Comparison of ENCODE assay signal across 17 mouse cellular contexts in the genomic region with DNA sequence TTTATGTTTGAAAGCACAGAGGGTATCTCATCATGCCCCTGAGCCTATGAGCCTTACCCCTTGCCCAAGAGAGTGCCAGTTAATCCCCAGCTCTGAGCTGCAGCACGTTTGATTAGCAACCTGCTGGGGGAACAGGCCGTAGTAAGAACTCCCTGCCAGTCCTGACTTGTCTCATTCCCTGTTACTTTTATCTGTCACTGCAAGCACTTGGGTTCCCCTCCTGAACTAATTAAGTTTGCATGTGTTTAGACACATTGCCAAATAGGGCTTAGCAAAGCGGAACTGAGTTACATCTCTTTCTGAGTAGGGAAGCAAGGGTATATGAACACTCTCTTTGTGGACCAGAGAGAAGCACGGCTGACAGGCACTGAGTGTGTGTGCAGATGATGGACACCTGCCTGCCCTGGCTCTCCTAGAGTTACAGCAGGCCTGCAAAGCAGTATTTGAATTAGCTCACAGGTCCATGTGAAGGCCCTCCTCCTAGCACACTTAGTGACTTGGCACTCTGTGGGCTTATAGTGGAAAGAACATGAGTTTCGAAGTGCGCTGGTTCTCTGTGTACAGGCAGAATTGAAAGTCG. TPM values are rescaled to one million over a fixed set of nuclear protein-coding genes. Genes with fewer than 3 reads are reported as not detected.
DNase-seq lines count a peak whose midpoint lies in the region; ATAC-seq and TF ChIP-seq lines count a peak whose summit lies in the region.
"Had no signal": no experiment of that assay in that cellular context is flagged by ENCODE, and none has a peak within 500 bp of the region (broad histone marks: within the 10 kb centered on the region; RNA-seq: fewer than 3 reads in every experiment).

No protein-coding gene starts in this region.

- intact Hi-C loops in gastrocnemius, adult 2 months (cut with DNase I): no loop called here

- WGBS in neural tube, embryonic 13.5 days: 65% methylated on average over 7 of the region's 7 CpGs
- 63% methylated on average over 7 of the region's 7 CpGs for WGBS in neural tube, embryonic 15.5 days

- H3K4me2 ChIP-seq in neural tube, embryonic 13.5 days: no peak overlapping the region
- H3K4me2 ChIP-seq in neural tube, embryonic 15.5 days: no peak overlapping the region
- H3K4me2 ChIP-seq: midbrain, embryonic 12.5 days had no signal

- H3K36me3 ChIP-seq in neural tube, embryonic 13.5 days: peaks cover 26% of the 10 kb centered on the region
- peaks cover 14% of the 10 kb centered on the region for H3K36me3 ChIP-seq in neural tube, embryonic 15.5 days

- H3K27ac ChIP-seq in gastrocnemius, adult 2 months: peak overlapping the region; percentile 78
- H3K27ac ChIP-seq in neural tube, embryonic 13.5 days (replicated peaks): 0 out of 2 replicates have a peak overlapping the region, but pooled peaks have one; percentile 25
- no peak overlapping the region for H3K27ac ChIP-seq in neural tube, embryonic 15.5 days (replicated peaks)
- H3K27ac ChIP-seq: midbrain, embryonic 12.5 days had no signal

- peak; percentile 62 for DNase-seq in gastrocnemius, adult 2 months
- DNase-seq in gastrocnemius, postnatal 4 days (ENCODE audit: low spot score in 2 of 2): no peak
- no peak for DNase-seq in cerebellum, postnatal 36 days
- no peak for DNase-seq in adrenal gland, adult 8-10 months
- DNase-seq: adrenal gland, postnatal 36 days; cerebellum, adult 9-11 months; heart, adult 18-20 months; kidney, adult 2 months; kidney, postnatal 25 days; lung, adult 2 months; lung, postnatal 36 days; spleen, adult 18-20 months had no signal

- ATAC-seq in neural tube, embryonic 13.5 days (ENCODE audit: low read depth): no peak
- ATAC-seq in neural tube, embryonic 15.5 days (ENCODE audit: low FRiP score): no peak; the same call in 1 of the 2 replicates
- 0 out of 2 replicates have a peak, but pooled peaks have one; percentile 9 for ATAC-seq in megakaryocyte-erythroid progenitor cell, adult 5-6 weeks (replicated peaks; ENCODE audit: low FRiP score, low TSS enrichment, poor library complexity, severe bottlenecking)
- ATAC-seq: Patski had no signal

- H3K4me1 ChIP-seq in neural tube, embryonic 13.5 days (replicated peaks): peaks cover 29% of the 10 kb centered on the region
- peaks cover 28% of the 10 kb centered on the region for H3K4me1 ChIP-seq in neural tube, embryonic 15.5 days

- H3K9ac ChIP-seq in neural tube, embryonic 13.5 days: no peak overlapping the region
- no peak overlapping the region for H3K9ac ChIP-seq in neural tube, embryonic 15.5 days (replicated peaks)
- H3K9ac ChIP-seq: midbrain, embryonic 12.5 days had no signal

- H3K27me3 ChIP-seq in neural tube, embryonic 13.5 days: peaks cover 4% of the 10 kb centered on the region; the same call in 1 of the 2 replicates
- H3K27me3 ChIP-seq in neural tube, embryonic 15.5 days (replicated peaks): no peaks in the 10 kb centered on the region
- H3K27me3 ChIP-seq: midbrain, embryonic 12.5 days; Patski had no signal

- H3K9me3 ChIP-seq in neural tube, embryonic 13.5 days: no peaks in the 10 kb centered on the region
- H3K9me3 ChIP-seq in neural tube, embryonic 15.5 days (replicated peaks): no peaks in the 10 kb centered on the region
- H3K9me3 ChIP-seq: midbrain, embryonic 12.5 days had no signal

- TF ChIP-seq CTCF in gastrocnemius, adult 2 months (IDR thresholded peaks at IDR 0.05): no peak

- no peak overlapping the region for H3K4me3 ChIP-seq in gastrocnemius, adult 2 months
- H3K4me3 ChIP-seq in neural tube, embryonic 13.5 days: no peak overlapping the region
- H3K4me3 ChIP-seq in neural tube, embryonic 15.5 days (replicated peaks): no peak overlapping the region
- H3K4me3 ChIP-seq: midbrain, embryonic 12.5 days had no signal

RNA-seq across cellular contexts. Expression of a gene that starts 49.9 kb away (rescaled TPM):
- 100 to 1,000 TPM in 1 of 2 experiments, 10 to 100 TPM in 1; 97.4 to 101 TPM for total RNA-seq in gastrocnemius, adult 2 months (2021)
- 100 to 1,000 TPM in 1 of 2 experiments, 10 to 100 TPM in 1; 98.8 to 101 TPM for total RNA-seq in gastrocnemius, postnatal 4 days (2021)
- polyA plus RNA-seq in neural tube, embryonic 13.5 days (2015; fragmentation: Nextera tagmentation; extraction: Ambion mirVana): 174 and 179 TPM in 2 replicates
- 223 and 244 TPM in 2 replicates for polyA plus RNA-seq in neural tube, embryonic 15.5 days (2015; fragmentation: Nextera tagmentation; extraction: Ambion mirVana)
- 63.4 and 65.1 TPM in 2 replicates for total RNA-seq in megakaryocyte-erythroid progenitor cell, adult 5-6 weeks (2014; fragmentation: Nextera tagmentation)
- total RNA-seq in megakaryocyte-erythroid progenitor cell, adult 5-6 weeks (2017): 13.8 and 63.5 TPM in 2 replicates
- total RNA-seq in adrenal gland, adult 8-10 months (2022): 100 to 1,000 TPM in 1 of 4 experiments, 10 to 100 TPM in 3; 73.0 to 105 (median 81.5) TPM
